ENCODE assay signal across 8 mouse cellular contexts in genomic region chr5:136919546-136920301, GRCm38 (mm10). TPM values are rescaled to one million over a fixed set of nuclear protein-coding genes. Genes with fewer than 3 reads are reported as not detected.
A peak's percentile ranks its signal among the peaks of the same experiment; 100 is the strongest.
DNase-seq lines count a peak whose midpoint lies in the region; ATAC-seq and TF ChIP-seq lines count a peak whose summit lies in the region.

No protein-coding gene starts in this region.

- 23% methylated on average over 17 of the region's 18 CpGs for WGBS in limb, embryonic 14.5 days
- WGBS in small intestine, adult 2 months: 28% methylated on average over 17 of the region's 18 CpGs

- no peaks in the 10 kb centered on the region for H3K4me1 ChIP-seq in embryonic fibroblast, embryonic 13.5 days (ENCODE audit: control insufficient read depth, insufficient read depth, low read length)
- H3K4me1 ChIP-seq in limb, embryonic 14.5 days (ENCODE audit: control insufficient read depth, insufficient read depth, low read length): no peaks in the 10 kb centered on the region
- H3K4me1 ChIP-seq in small intestine, adult 2 months (ENCODE audit: control insufficient read depth, insufficient read depth, insufficient read length, low read length): peaks cover 19% of the 10 kb centered on the region

- peak overlapping the region; percentile 91 for H3K4me2 ChIP-seq in limb, embryonic 14.5 days (replicated peaks; ENCODE audit: low read depth, low read length, severe bottlenecking)

- peak overlapping the region; percentile 73 for H3K9ac ChIP-seq in limb, embryonic 14.5 days (ENCODE audit: low read depth, low read length, severe bottlenecking)

- DNase-seq in layer of hippocampus, adult 2 months (ENCODE audit: low spot score in 2 of 2): no peak
- DNase-seq in layer of hippocampus, postnatal 36 days: no peak
- DNase-seq in MEL-GATA-1-ER (ENCODE audit: extremely low read depth, low read depth): peak; percentile 27
- no peak for DNase-seq in limb, embryonic 14.5 days (ENCODE audit: low spot score)
- no peak for DNase-seq in gastrocnemius, postnatal 25 days
- DNase-seq in urinary bladder, postnatal 10 days (ENCODE audit: low spot score): no peak

- no peak for TF ChIP-seq CTCF in layer of hippocampus, adult 2 months (conservative IDR thresholded peaks at IDR 0.05)
- TF ChIP-seq CTCF in embryonic fibroblast, embryonic 13.5 days (IDR thresholded peaks at IDR 0.05; ENCODE audit: borderline replicate concordance, insufficient read depth, low read length): no peak
- TF ChIP-seq CTCF in small intestine, adult 2 months (IDR thresholded peaks at IDR 0.05; ENCODE audit: extremely low read depth, insufficient read length, insufficient replicate concordance, low read depth, low read length): no peak

- ATAC-seq in limb, embryonic 14.5 days (ENCODE audit: low FRiP score, low read depth): no peak; the same call in 1 of the 2 replicates

- no peaks in the 10 kb centered on the region for H3K9me3 ChIP-seq in limb, embryonic 14.5 days (ENCODE audit: control insufficient read depth, low read length)

- peak overlapping the region; percentile 97 for H3K27ac ChIP-seq in layer of hippocampus, adult 2 months
- H3K27ac ChIP-seq in embryonic fibroblast, embryonic 13.5 days (ENCODE audit: insufficient read depth, low read length): no peak overlapping the region
- no peak overlapping the region for H3K27ac ChIP-seq in limb, embryonic 14.5 days (replicated peaks; ENCODE audit: low read depth, low read length)
- H3K27ac ChIP-seq in small intestine, adult 2 months (ENCODE audit: insufficient read depth, low read depth, low read length): no peak overlapping the region

- no peaks in the 10 kb centered on the region for H3K27me3 ChIP-seq in limb, embryonic 14.5 days (ENCODE audit: control insufficient read depth, insufficient read depth, low read length)
- no peaks in the 10 kb centered on the region for H3K27me3 ChIP-seq in small intestine, adult 2 months (ENCODE audit: control insufficient read depth, insufficient read depth, low read length)

- H3K4me3 ChIP-seq in layer of hippocampus, adult 2 months: peak overlapping the region; percentile 77
- peak overlapping the region; percentile 68 for H3K4me3 ChIP-seq in embryonic fibroblast, embryonic 13.5 days (ENCODE audit: insufficient read depth, low read length)
- peak overlapping the region; percentile 54 for H3K4me3 ChIP-seq in limb, embryonic 14.5 days (replicated peaks; ENCODE audit: low read length)
- peak overlapping the region; percentile 67 for H3K4me3 ChIP-seq in small intestine, adult 2 months (ENCODE audit: low read depth, low read length)

- 0 out of 2 replicates have a peak, but pooled peaks have one; percentile 10 for TF ChIP-seq POLR2A in embryonic fibroblast, embryonic 13.5 days (IDR thresholded peaks at IDR 0.05; ENCODE audit: low read depth, low read length)
- no peak for TF ChIP-seq POLR2A in limb, embryonic 14.5 days (IDR thresholded peaks at IDR 0.05; ENCODE audit: borderline replicate concordance, extremely low read depth, insufficient read depth, insufficient read length)
- TF ChIP-seq POLR2A in small intestine, adult 2 months (IDR thresholded peaks at IDR 0.05; ENCODE audit: low read depth, low read length): no peak

- H3K36me3 ChIP-seq in limb, embryonic 14.5 days (ENCODE audit: control insufficient read depth, insufficient read depth, low read length): no peaks in the 10 kb centered on the region
- no peaks in the 10 kb centered on the region for H3K36me3 ChIP-seq in small intestine, adult 2 months (ENCODE audit: control insufficient read depth, insufficient read depth, low read length)

RNA-seq across cellular contexts. Expression of gene Ift22, which starts 11.8 kb away (rescaled TPM):
- total RNA-seq in layer of hippocampus, adult 2 months (2021): 10 to 100 TPM; 81.0 to 87.2 TPM
- total RNA-seq in layer of hippocampus, postnatal 36 days (2021): 10 to 100 TPM; 87.2 to 94.7 TPM
- polyA plus RNA-seq in embryonic fibroblast, embryonic 13.5 days (2011; ENCODE audit: insufficient read length, low read depth, missing spikeins): 30.0 and 32.3 TPM in 2 replicates
- polyA plus RNA-seq in limb, embryonic 14.5 days (2012; rRNA removed): 23.4 and 28.8 TPM in 2 replicates
- 56.6 and 58.9 TPM in 2 replicates for polyA plus RNA-seq in limb, embryonic 14.5 days (2014; fragmentation: Nextera tagmentation; extraction: Ambion mirVana)
- polyA plus RNA-seq in small intestine, adult 2 months (2012; rRNA removed): 11.1 and 13.3 TPM in 2 replicates
- 1 to 10 TPM; 5.6 to 6.9 TPM for total RNA-seq in gastrocnemius, postnatal 25 days (2021)

RNA-seq across cellular contexts. Expression of gene Fis1, which starts 33.4 kb away (rescaled TPM):
- 100 to 1,000 TPM; 223 to 239 TPM for total RNA-seq in layer of hippocampus, adult 2 months (2021)
- total RNA-seq in layer of hippocampus, postnatal 36 days (2021): 100 to 1,000 TPM; 222 to 225 TPM
- polyA plus RNA-seq in embryonic fibroblast, embryonic 13.5 days (2011; ENCODE audit: insufficient read length, low read depth, missing spikeins): 107 and 111 TPM in 2 replicates
- 194 and 225 TPM in 2 replicates for polyA plus RNA-seq in limb, embryonic 14.5 days (2012; rRNA removed)
- polyA plus RNA-seq in limb, embryonic 14.5 days (2014; fragmentation: Nextera tagmentation; extraction: Ambion mirVana): 284 and 300 TPM in 2 replicates
- polyA plus RNA-seq in small intestine, adult 2 months (2012; rRNA removed): 106 and 261 TPM in 2 replicates
- 100 to 1,000 TPM; 159 to 164 TPM for total RNA-seq in gastrocnemius, postnatal 25 days (2021)

RNA-seq across cellular contexts. Expression of gene Col26a1, which starts 36.7 kb away (rescaled TPM):
- total RNA-seq in layer of hippocampus, adult 2 months (2021): 1 to 10 TPM; 2.7 to 3.3 TPM
- 1 to 10 TPM; 3.7 to 3.9 TPM for total RNA-seq in layer of hippocampus, postnatal 36 days (2021)
- polyA plus RNA-seq in embryonic fibroblast, embryonic 13.5 days (2011; ENCODE audit: insufficient read length, low read depth, missing spikeins): 4.4 TPM in 1 of 2 replicates, not detected in the other
- polyA plus RNA-seq in limb, embryonic 14.5 days (2012; rRNA removed): 219 and 265 TPM in 2 replicates
- 85.5 and 109 TPM in 2 replicates for polyA plus RNA-seq in limb, embryonic 14.5 days (2014; fragmentation: Nextera tagmentation; extraction: Ambion mirVana)
- polyA plus RNA-seq in small intestine, adult 2 months (2012; rRNA removed): 0.04 and 0.72 TPM in 2 replicates
- 1 to 10 TPM; 4.9 to 5.7 TPM for total RNA-seq in gastrocnemius, postnatal 25 days (2021)

RNA-seq across cellular contexts. Expression of gene Cldn15, which starts 46.7 kb away (rescaled TPM):
- under 1 TPM in 1 of 2 experiments, not detected in 1; 0.18 TPM for total RNA-seq in layer of hippocampus, adult 2 months (2021)
- under 1 TPM in 1 of 2 experiments, not detected in 1; 0.20 TPM for total RNA-seq in layer of hippocampus, postnatal 36 days (2021)
- polyA plus RNA-seq in embryonic fibroblast, embryonic 13.5 days (2011; ENCODE audit: insufficient read length, low read depth, missing spikeins): 0.35 TPM in 1 of 2 replicates, not detected in the other
- polyA plus RNA-seq in limb, embryonic 14.5 days (2012; rRNA removed): 0.60 and 0.74 TPM in 2 replicates
- 0.28 TPM in 1 of 2 replicates, not detected in the other for polyA plus RNA-seq in limb, embryonic 14.5 days (2014; fragmentation: Nextera tagmentation; extraction: Ambion mirVana)
- 313 and 657 TPM in 2 replicates for polyA plus RNA-seq in small intestine, adult 2 months (2012; rRNA removed)
- total RNA-seq in gastrocnemius, postnatal 25 days (2021): 1 to 10 TPM in 1 of 2 experiments, under 1 TPM in 1; 0.67 to 3.3 TPM

Comparison
In these comparisons a context has a peak if more than half of its experiments do, and no peak if none do; other contexts are left out.
1. RNA of gene Ift22, which starts 11.8 kb away (total RNA-seq): 87.2 to 94.7 TPM in layer of hippocampus, postnatal 36 days and 81.0 to 87.2 TPM in layer of hippocampus, adult 2 months; 5.6 to 6.9 TPM in gastrocnemius, postnatal 25 days; every median in the first group is over 10 times any median in the second.
2. Peak in every context shown above with its lines, with median percentiles within 50 percentile points of each other: H3K4me3 ChIP-seq.